Mouse (Mus musculus) ZHBTc4 (cell line): ENCODE data around the gene Traf3ip1.
A peak's percentile ranks its signal among the peaks of the same experiment; 100 is the strongest.

Source experiments
- DNase-seq: peaks from one replicate; pipeline ENCODE4 v3.0.0-alpha.2; 2011; ENCODE audit warnings: low read depth, low spot score

Gene Traf3ip1

DNA sequence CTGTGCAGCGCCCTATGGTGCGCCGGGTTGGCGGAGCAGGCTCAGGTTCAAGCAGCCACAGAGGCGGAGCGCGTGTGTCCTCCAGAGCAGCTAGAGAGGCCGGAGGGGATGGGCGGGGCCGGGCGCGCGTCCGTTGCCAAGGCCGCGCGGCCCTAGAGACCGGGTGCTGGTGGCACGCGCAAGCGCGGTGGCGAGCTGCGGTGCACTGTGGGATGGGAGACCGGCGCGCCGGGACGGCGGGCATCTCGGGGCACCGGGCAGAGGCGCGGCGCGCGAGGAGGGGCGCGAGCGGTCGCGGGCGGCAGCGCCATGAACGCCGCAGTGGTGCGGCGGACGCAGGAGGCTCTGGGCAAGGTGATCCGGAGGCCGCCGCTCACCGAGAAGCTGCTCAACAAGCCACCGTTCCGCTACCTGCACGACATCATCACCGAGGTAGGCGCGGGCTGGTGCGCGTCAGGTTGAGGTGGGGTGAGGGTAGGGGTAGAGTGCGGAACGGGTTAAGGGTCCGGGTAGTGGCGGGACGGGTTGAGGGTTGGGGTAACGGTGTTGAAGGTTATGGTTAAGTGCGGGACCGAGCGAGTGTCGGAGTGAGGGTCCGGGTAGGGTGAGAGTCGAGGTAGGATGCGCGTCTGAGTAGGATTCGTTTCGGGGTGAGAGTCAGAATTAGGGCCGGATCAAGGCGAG lies at the start of gene Traf3ip1:
Gene Traf3ip1 (plus strand): TSS at position 191 of the 684 bp plus-strand sequence.
- DNase-seq, result peak; percentile 97

- DNase-seq, result no peak
Measured at GRCm38 (mm10) chr1:91444841-91445830, 49.3 kb upstream of the Traf3ip1 start.

- DNase-seq, result no peak
Measured at GRCm38 (mm10) chr1:91446060-91446459, 48.4 kb upstream of the Traf3ip1 start.

- DNase-seq, result no peak
Measured at GRCm38 (mm10) chr1:91446511-91446910, 47.9 kb upstream of the Traf3ip1 start.

DNA sequence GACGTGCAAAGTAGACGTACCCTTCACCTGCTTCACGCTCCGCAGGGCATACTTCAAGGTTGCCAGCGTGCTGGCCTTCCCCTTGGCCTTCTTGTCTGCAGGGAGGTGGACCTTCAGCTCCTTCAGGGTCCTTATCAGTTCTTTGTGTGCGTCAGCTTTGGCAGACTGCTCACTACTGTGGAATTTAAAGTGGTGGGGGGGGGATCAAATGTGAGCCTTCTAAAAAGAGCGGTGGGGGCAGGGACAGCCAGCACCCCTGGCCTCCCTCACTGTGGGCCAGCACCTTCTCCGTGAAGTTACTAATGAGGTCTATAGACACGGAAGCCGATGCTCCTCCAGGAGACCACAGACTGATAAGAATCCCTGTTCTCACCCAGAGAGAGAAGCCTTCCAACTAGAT lies 45.8 kb upstream of the Traf3ip1 start:
- no peak for DNase-seq

- DNase-seq, result no peak
Measured at GRCm38 (mm10) chr1:91450851-91451250, 43.6 kb upstream of the Traf3ip1 start.

DNA sequence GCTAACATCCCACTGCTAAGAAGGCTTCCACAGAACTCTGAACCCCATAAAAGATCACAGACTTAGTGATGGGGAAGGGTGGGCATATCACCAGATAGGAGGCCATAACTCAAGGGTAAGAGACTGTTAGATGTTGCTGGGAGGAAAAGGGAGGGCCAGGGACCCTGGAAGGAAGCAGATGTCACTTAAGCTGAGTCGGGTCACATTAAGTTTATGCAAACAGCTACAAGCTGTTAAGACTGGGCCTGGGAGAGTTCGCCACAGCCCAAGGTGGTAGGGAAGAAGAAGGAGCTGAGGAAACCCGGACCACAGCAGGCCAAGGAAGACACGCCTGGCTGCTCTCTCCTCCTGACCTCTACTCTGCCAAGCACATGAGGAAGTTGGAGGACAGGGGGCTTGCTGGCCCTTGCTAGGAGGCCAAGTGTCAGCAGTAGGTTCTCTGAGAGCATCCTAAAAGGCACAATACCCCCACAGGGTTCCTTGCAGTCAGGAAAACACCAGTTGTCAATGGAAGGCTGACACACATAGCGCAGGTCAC lies 42.8 kb upstream of the Traf3ip1 start:
- no peak for DNase-seq

DNA sequence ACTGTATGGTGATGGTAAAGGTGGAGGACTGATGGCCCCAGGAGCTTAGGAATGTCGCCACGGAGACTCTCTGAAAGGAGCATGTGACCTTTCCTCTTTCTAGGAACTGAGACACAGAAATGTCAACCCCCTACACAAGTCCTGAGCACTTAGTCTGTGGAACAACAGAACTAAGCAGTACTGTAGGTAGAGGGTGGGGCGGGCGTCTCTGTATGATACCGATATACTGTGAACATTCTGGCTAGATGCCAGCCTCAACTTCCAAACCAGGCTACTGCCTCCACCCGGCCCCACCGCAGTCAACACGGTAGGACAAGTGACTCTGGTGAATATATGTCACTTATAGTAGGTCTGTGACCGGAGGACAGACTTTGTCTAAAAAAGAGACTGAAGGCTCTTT lies 40.5 kb upstream of the Traf3ip1 start:
- DNase-seq, result no peak

DNA sequence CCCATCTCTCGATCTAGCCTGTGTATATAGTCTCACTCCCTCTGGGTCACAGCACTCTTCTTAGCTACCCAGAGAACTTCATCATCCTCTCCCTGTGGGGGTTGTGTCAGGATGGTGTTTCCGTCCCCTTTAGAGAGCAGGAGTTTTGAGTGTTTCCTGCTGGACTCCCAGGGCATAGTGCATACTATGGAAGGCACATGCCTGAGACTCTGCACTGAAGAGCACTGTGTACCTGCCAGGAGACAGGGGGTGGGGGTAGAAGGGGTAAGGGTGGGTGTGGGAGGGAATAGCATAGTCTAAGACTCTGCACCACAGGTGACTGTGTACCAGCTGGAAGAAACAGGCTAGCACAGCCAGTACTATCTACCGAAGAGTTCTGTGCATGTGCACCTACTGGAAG lies 40.1 kb upstream of the Traf3ip1 start:
- DNase-seq, result no peak

- no peak for DNase-seq
Measured at GRCm38 (mm10) chr1:91454927-91455326, 39.5 kb upstream of the Traf3ip1 start.

DNA sequence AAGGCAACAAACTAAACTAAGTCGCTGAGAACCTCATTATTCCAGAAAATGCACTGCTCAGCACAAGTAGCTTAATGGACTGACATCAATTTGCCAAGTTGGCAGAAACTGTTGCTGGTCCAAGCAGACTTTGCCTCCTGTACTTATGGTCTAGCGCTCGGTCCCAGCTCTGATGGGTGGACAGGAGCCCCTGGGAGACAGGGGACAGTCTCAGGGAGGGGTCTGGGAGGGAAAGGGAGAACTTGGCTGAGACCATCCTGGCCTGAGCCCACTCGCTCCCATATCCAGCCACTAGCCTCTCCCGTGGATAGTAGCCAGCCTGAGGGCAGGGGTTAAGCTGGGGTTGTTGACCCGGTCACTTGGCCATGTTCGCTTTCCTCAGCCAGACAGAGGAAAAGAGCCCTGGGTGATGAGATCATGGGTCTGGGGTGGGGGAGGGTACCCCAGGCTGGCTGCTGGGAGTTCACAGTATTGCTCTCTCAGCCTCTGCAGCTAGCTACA lies 38.7 kb upstream of the Traf3ip1 start:
- DNase-seq, result no peak

DNA sequence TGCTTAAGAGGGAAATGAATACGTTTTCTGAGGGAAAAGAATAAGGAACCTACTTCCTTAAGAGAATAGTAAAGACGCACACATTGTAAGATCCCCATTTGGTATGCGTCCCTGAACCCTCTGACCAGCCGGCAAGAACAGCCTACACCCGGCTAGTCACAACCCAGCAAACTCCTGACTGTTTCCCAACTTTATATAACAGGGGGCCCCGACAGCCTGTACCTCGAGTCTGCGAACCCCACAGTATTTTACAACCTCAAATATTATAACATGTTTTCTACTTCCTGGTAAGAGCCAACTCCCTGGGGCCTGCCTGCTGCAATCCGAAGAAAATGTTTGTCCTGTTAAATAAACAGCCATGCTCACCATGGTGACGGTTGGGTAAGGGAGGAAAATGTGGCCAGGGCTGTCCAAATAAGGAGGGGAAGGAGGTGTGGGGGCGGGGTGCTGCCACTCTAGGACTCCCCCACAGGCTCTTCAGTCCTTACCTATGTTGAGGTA lies 38.1 kb upstream of the Traf3ip1 start:
- DNase-seq, result no peak

DNA sequence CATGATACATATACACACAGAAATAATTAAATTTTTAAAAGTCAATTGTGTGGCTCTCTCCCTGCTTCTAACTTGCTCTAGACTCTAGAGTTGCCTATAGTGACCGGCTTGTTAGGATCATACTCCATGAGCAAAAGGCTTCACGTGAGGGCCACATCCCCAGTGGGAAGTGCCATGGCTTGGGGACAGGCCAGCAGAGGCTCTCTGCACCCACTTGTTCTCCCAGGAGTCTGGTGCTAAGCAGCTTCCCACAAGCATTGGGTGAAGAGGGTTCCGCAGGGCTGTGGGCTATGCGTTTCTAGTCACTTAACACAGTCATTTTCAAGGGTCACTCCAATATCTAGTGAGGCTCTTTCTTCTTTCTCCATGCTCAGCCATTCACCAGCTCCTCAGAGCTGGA lies 37.3 kb upstream of the Traf3ip1 start:
- no peak for DNase-seq

GRCm38 (mm10) chr1:91457698-91458097 lies 36.7 kb upstream of the Traf3ip1 start:
- DNase-seq, result no peak

DNA sequence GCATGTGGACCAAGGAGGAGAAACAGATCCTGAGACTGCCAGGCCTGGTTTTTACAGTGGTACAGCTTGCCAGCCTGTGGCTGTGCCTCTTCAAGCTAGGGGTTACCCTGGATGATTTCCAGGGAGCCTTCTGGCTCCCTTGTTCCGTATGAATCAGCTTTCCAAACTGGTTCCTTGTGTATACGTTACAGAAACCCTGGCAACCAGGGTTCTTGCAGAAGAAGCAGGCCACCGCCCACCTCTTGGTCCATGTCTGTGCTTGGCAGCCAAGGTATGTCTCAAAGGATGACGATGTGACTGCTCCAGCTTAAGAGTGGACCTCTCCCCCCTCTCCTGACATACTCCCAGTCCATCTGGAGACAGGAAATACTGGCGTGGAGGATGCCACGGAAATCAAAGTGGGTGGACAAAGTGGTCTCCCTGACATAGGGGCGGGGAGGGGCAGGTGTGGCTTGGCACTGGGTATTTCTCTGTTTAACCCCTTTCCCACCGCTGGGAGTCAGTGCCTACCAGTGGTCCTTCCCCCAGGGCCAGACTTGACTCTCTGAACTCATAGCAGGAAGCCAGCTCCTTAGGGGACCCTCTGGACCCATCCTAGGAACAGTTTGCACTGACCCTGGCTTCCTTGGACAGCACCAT lies 36.1 kb upstream of the Traf3ip1 start:
- DNase-seq, result no peak

- DNase-seq, result peak; percentile 99
Measured at GRCm38 (mm10) chr1:91459059-91459809, 35.2 kb upstream of the Traf3ip1 start, which contains the start of gene Per2. Per2 (minus strand) TSS chr1:91459324.

DNA sequence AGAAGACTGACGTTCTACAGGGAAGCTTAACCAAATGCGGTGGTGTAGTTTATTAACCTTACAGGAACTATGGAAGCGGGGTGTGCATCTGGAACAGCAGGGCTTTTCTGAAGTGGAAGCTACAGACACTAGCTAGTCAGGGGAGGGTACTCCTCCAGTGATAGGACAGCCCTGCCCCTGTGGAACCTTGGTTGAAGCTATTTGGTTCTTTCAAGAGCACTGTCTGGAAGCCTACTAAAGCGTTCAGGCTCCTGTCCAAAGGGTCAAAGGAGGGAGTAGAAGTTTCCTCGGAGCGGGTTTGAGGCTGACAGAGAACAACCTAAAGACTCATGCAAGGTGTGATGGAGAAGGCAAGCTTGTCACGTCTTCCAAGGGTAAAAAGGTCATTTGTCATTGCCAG lies 34.4 kb upstream of the Traf3ip1 start:
- no peak for DNase-seq

- peak; percentile 50 for DNase-seq
Measured at GRCm38 (mm10) chr1:91460564-91460963, 33.9 kb upstream of the Traf3ip1 start.

DNA sequence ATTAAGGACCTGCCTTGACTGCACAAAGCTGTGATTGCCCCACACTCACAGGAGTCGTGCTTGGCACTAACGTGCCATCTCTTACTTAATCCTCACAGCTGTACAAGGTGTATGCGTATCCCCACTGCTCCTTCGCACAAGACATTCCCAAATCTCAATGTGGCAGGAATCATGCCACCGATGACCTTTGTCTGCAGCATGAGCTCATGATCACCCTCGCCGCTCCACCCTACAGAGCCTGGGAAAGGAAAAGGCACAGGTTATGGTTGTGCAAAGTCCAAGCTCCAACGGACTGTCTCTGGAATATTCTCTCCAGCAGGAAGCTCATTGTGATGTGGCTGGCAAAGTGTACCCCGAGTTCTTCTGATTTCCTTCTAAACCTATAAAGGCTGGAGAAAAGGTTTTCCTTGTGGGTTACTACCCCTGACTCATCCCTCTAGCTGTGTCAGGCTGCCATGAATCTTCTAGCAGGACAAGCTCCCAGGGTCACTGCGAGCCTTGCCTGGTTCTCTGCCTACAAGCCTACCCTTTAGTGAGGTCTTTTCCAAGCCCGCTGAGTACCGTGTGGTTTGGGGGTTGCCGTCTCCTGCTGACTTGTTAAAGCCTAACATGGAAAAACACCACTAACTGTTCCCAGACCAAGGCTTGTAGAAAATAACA lies 31.0 kb upstream of the Traf3ip1 start:
- DNase-seq, result no peak

DNA sequence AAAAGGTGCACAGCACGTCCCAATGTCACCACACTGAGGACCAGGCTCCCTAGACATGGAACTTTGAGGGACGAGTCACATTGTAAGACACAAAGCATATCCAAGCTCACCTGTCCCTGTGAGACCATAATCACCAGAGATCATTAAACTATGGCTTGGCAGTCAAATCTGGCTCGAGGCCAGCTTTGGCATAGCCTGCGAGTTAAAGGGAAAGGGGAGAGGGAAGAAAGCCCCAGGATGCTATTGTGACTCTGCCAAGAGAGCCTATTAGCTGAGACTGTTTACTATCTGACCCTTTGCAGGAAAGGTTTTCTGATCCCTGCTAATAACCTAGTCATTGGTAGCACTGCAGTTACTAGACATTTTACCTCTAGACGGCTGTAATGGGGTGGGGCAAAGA lies 30.0 kb upstream of the Traf3ip1 start:
- DNase-seq, result no peak
